Mouse (Mus musculus): ENCODE results near the gene Olfr1016. TPM values are rescaled to one million over a fixed set of nuclear protein-coding genes. Genes with fewer than 3 reads are reported as not detected.
A peak's percentile ranks its signal among the peaks of the same experiment; 100 is the strongest.

Gene Olfr1016
- polyA plus RNA-seq (2014; fragmentation: Nextera tagmentation; extraction: Ambion mirVana): not detected in 2 replicates

- Histone ChIP-seq H3K27me3 (replicated peaks; ENCODE audit: control insufficient read depth, insufficient read depth, low read length) (no peaks in the 10 kb centered on the region), H3K4me1 (ENCODE audit: control insufficient read depth, insufficient read depth, low read length) (no peaks in the 10 kb centered on the region), H3K9me3 (replicated peaks; ENCODE audit: control insufficient read depth, low read length) (no peaks in the 10 kb centered on the region), H3K4me3 (ENCODE audit: low read depth, low read length) (no peak within 1 kb of the TSS), H3K4me2 (ENCODE audit: low read length) (no peak within 1 kb of the TSS), H3K27ac (ENCODE audit: low read depth, low read length) (no peak within 1 kb of the TSS), H3K36me3 (ENCODE audit: control insufficient read depth, insufficient read depth, low read length) (no peaks in the 10 kb centered on the region), H3K9ac (ENCODE audit: low read length) (no peak within 1 kb of the TSS)
- ATAC-seq: no peak
- DNase-seq (ENCODE audit: low spot score): no peak
- WGBS: 95% methylated on average over 2 of the region's 2 CpGs
These were observed at the start of gene Olfr1016 for GRCm38 (mm10) chr2:85802444-85802843. TSS of gene Olfr1016 (minus strand) at chr2:85802544.

- Histone ChIP-seq H3K4me2 (ENCODE audit: low read length) (no peak within 1 kb of the TSS), H3K27me3 (replicated peaks; ENCODE audit: control insufficient read depth, insufficient read depth, low read length) (no peaks in the 10 kb centered on the region), H3K4me1 (ENCODE audit: control insufficient read depth, insufficient read depth, low read length) (no peaks in the 10 kb centered on the region), H3K36me3 (ENCODE audit: control insufficient read depth, insufficient read depth, low read length) (no peaks in the 10 kb centered on the region), H3K4me3 (ENCODE audit: low read depth, low read length) (no peak within 1 kb of the TSS), H3K9me3 (replicated peaks; ENCODE audit: control insufficient read depth, low read length) (no peaks in the 10 kb centered on the region), H3K9ac (ENCODE audit: low read length) (no peak within 1 kb of the TSS), H3K27ac (ENCODE audit: low read depth, low read length) (no peak within 1 kb of the TSS)
- ATAC-seq: no peak
- WGBS: 76% methylated on average over 1 of the region's 1 CpGs
- no peak for DNase-seq (ENCODE audit: low spot score)
These were observed 44.4 kb upstream of the Olfr1016 start, which contains the start of gene Olfr1020 for GRCm38 (mm10) chr2:85846730-85847129. TSS of gene Olfr1020 (plus strand) at chr2:85847030.

DNA sequence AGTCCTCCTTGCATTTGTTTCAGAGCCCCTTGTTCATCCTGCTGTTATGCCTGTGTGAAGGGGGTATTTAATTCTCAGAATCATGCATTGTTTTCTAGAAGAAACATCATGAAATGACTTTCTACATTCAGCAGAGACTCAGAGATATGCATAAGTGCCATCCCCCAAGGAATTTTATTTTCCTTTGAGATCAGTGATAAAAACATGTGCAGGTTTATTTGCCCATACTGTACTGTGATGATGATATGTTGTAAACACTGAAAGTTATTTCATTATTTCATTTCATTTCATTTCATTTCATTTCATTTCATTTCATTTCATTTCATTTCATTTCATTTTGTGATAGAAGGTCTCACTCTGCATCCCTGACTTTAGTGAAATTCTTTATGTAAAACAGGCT lies 43.0 kb upstream of the Olfr1016 start, which contains the start of gene Olfr1019:
Gene Olfr1019 (minus strand): TSS at position 101 of the 400 bp plus-strand sequence.
- Histone ChIP-seq H3K4me2 (ENCODE audit: low read length) (no peak within 1 kb of the TSS), H3K27ac (ENCODE audit: low read depth, low read length) (no peak within 1 kb of the TSS), H3K9me3 (replicated peaks; ENCODE audit: control insufficient read depth, low read length) (no peaks in the 10 kb centered on the region), H3K36me3 (ENCODE audit: control insufficient read depth, insufficient read depth, low read length) (no peaks in the 10 kb centered on the region), H3K27me3 (replicated peaks; ENCODE audit: control insufficient read depth, insufficient read depth, low read length) (no peaks in the 10 kb centered on the region), H3K9ac (ENCODE audit: low read length) (no peak within 1 kb of the TSS), H3K4me1 (ENCODE audit: control insufficient read depth, insufficient read depth, low read length) (no peaks in the 10 kb centered on the region), H3K4me3 (ENCODE audit: low read depth, low read length) (no peak within 1 kb of the TSS)
- no peak for ATAC-seq
- DNase-seq (ENCODE audit: low spot score): no peak

DNA sequence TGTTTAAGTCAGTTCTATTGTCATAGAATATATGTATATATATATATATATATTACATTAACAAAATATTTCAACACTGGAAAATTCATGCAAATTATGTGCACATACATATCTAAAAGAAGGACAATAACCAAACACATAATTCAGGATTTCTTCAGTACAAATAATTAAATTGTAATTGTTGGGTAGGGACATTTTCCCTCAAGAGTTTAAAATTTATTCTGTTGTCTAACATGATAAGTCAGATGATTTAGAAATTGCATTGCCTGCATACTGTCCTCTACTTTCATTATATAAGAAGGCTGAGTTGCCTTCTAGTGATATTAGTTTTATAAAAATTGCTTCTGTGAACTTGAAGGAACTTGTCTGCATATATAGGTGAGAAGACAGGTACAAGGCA lies 15.8 kb upstream of the Olfr1016 start, which contains the start of gene Olfr1018:
Gene Olfr1018 (plus strand): TSS at position 301 of the 400 bp plus-strand sequence.
- H3K36me3 ChIP-seq (ENCODE audit: control insufficient read depth, insufficient read depth, low read length): no peaks in the 10 kb centered on the region
- no peak within 1 kb of the TSS for H3K9ac ChIP-seq (ENCODE audit: low read length)
- no peaks in the 10 kb centered on the region for H3K4me1 ChIP-seq (ENCODE audit: control insufficient read depth, insufficient read depth, low read length)
- no peak within 1 kb of the TSS for H3K4me3 ChIP-seq (ENCODE audit: low read depth, low read length)
- no peaks in the 10 kb centered on the region for H3K9me3 ChIP-seq (replicated peaks; ENCODE audit: control insufficient read depth, low read length)
- DNase-seq (ENCODE audit: low spot score) (no peak), ATAC-seq (no peak)
- H3K27ac ChIP-seq (ENCODE audit: low read depth, low read length): no peak within 1 kb of the TSS
- no peak within 1 kb of the TSS for H3K4me2 ChIP-seq (ENCODE audit: low read length)
- H3K27me3 ChIP-seq (replicated peaks; ENCODE audit: control insufficient read depth, insufficient read depth, low read length): no peaks in the 10 kb centered on the region

DNA sequence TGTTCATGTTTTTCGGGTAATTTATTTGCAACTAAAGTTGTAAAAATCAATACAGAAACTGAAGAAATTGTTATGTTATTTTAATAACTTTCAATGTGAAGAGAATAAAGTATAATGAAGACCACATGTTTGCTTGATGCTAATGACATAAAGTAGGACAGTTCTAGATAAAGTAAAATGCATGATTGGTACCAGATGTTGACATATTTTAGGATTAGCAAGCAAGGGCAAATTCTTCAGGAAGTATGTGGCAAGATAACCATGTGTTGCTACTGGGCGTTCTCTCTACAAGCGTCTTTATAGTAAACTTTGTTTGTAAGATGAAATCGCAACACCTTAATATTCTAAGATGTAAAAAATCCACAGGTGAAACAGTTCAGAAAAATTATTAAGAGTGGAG lies 2.2 kb upstream of the Olfr1016 start:
- Histone ChIP-seq H3K27ac (ENCODE audit: low read depth, low read length) (no peak overlapping the region), H3K9me3 (replicated peaks; ENCODE audit: control insufficient read depth, low read length) (no peaks in the 10 kb centered on the region), H3K4me1 (ENCODE audit: control insufficient read depth, insufficient read depth, low read length) (no peaks in the 10 kb centered on the region), H3K4me2 (ENCODE audit: low read length) (no peak overlapping the region), H3K27me3 (replicated peaks; ENCODE audit: control insufficient read depth, insufficient read depth, low read length) (no peaks in the 10 kb centered on the region), H3K4me3 (ENCODE audit: low read depth, low read length) (no peak overlapping the region), H3K9ac (ENCODE audit: low read length) (no peak overlapping the region), H3K36me3 (ENCODE audit: control insufficient read depth, insufficient read depth, low read length) (no peaks in the 10 kb centered on the region)
- 92% methylated on average over 4 of the region's 4 CpGs for WGBS
- ATAC-seq (no peak), DNase-seq (ENCODE audit: low spot score) (no peak)

- no peaks in the 10 kb centered on the region for H3K4me1 ChIP-seq (ENCODE audit: control insufficient read depth, insufficient read depth, low read length)
- H3K27me3 ChIP-seq (replicated peaks; ENCODE audit: control insufficient read depth, insufficient read depth, low read length): no peaks in the 10 kb centered on the region
- ATAC-seq: no peak; the same call in 1 of the 2 replicates
- no peaks in the 10 kb centered on the region for H3K36me3 ChIP-seq (ENCODE audit: control insufficient read depth, insufficient read depth, low read length)
- no peak overlapping the region for H3K9ac ChIP-seq (ENCODE audit: low read length)
- no peak overlapping the region for H3K4me2 ChIP-seq (ENCODE audit: low read length)
- no peak overlapping the region for H3K27ac ChIP-seq (ENCODE audit: low read depth, low read length)
- peak; percentile 3 for DNase-seq (ENCODE audit: low spot score)
- 19% methylated on average over 2 of the region's 2 CpGs for WGBS
- no peak overlapping the region for H3K4me3 ChIP-seq (ENCODE audit: low read depth, low read length)
- H3K9me3 ChIP-seq (replicated peaks; ENCODE audit: control insufficient read depth, low read length): no peaks in the 10 kb centered on the region
These were observed 10.0 kb downstream of the Olfr1016 start for GRCm38 (mm10) chr2:85792331-85792730.

DNA sequence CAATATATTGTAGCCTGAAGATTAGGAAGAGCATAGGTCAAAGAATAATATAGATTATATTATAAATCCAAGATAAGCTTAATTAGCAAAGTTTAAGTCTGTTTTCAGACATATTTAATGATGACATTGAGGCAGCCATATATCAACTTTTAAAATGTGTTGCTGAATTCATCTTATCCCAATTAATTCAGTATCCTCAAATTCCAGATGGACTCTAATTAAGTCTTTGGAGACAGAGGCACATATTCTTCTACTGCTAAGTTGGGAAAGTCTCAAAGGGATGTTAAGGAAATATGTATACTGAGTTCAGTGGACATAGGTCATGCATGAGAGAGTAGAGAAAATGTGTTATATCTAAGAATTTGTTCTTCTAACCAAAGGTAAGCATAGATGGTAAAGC lies 20.6 kb downstream of the Olfr1016 start, which contains the start of gene Olfr1015:
Gene Olfr1015 (plus strand): TSS at position 301 of the 400 bp plus-strand sequence.
- Histone ChIP-seq H3K27me3 (replicated peaks; ENCODE audit: control insufficient read depth, insufficient read depth, low read length) (no peaks in the 10 kb centered on the region), H3K27ac (ENCODE audit: low read depth, low read length) (no peak within 1 kb of the TSS), H3K4me2 (ENCODE audit: low read length) (no peak within 1 kb of the TSS), H3K9me3 (replicated peaks; ENCODE audit: control insufficient read depth, low read length) (no peaks in the 10 kb centered on the region), H3K9ac (ENCODE audit: low read length) (no peak within 1 kb of the TSS), H3K36me3 (ENCODE audit: control insufficient read depth, insufficient read depth, low read length) (no peaks in the 10 kb centered on the region), H3K4me1 (ENCODE audit: control insufficient read depth, insufficient read depth, low read length) (no peaks in the 10 kb centered on the region), H3K4me3 (ENCODE audit: low read depth, low read length) (no peak within 1 kb of the TSS)
- no peak for ATAC-seq
- DNase-seq (ENCODE audit: low spot score): no peak

- no peak for ATAC-seq
- H3K27ac ChIP-seq (ENCODE audit: low read depth, low read length): no peak within 1 kb of the TSS
- H3K27me3 ChIP-seq (replicated peaks; ENCODE audit: control insufficient read depth, insufficient read depth, low read length): no peaks in the 10 kb centered on the region
- H3K36me3 ChIP-seq (ENCODE audit: control insufficient read depth, insufficient read depth, low read length): no peaks in the 10 kb centered on the region
- H3K9me3 ChIP-seq (replicated peaks; ENCODE audit: control insufficient read depth, low read length): no peaks in the 10 kb centered on the region
- H3K4me3 ChIP-seq (ENCODE audit: low read depth, low read length): no peak within 1 kb of the TSS
- no peak within 1 kb of the TSS for H3K9ac ChIP-seq (ENCODE audit: low read length)
- no peak for DNase-seq (ENCODE audit: low spot score)
- no peaks in the 10 kb centered on the region for H3K4me1 ChIP-seq (ENCODE audit: control insufficient read depth, insufficient read depth, low read length)
- H3K4me2 ChIP-seq (ENCODE audit: low read length): no peak within 1 kb of the TSS
These were observed 29.9 kb downstream of the Olfr1016 start, which contains the start of gene Olfr1014 for GRCm38 (mm10) chr2:85772413-85772812. TSS of gene Olfr1014 (plus strand) at chr2:85772713.

DNA sequence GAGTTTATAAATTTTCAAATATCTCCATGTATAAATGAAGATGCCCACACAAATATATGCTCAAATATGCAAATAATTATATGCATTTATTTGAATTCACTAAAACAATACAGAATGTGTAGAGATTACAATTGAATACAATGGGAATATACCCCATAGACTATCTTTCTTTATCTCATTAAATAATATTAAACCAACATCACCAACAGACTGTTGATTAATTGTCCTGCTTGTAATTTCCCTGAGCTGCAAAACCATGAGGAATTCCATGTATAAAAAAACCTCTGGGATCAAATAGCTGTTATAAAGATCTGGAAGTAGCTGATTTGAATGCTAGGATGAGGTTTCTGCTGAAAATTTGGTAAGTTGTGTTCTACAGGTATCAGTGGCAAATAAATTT lies 35.5 kb downstream of the Olfr1016 start, which contains the start of gene Olfr1013:
Gene Olfr1013 (plus strand): TSS at position 301 of the 400 bp plus-strand sequence.
- H3K4me3 ChIP-seq (ENCODE audit: low read depth, low read length): no peak within 1 kb of the TSS
- no peaks in the 10 kb centered on the region for H3K36me3 ChIP-seq (ENCODE audit: control insufficient read depth, insufficient read depth, low read length)
- no peaks in the 10 kb centered on the region for H3K4me1 ChIP-seq (ENCODE audit: control insufficient read depth, insufficient read depth, low read length)
- H3K27ac ChIP-seq (ENCODE audit: low read depth, low read length): no peak within 1 kb of the TSS
- H3K9me3 ChIP-seq (replicated peaks; ENCODE audit: control insufficient read depth, low read length): no peaks in the 10 kb centered on the region
- H3K4me2 ChIP-seq (ENCODE audit: low read length): no peak within 1 kb of the TSS
- DNase-seq (ENCODE audit: low spot score): no peak
- ATAC-seq: no peak
- H3K27me3 ChIP-seq (replicated peaks; ENCODE audit: control insufficient read depth, insufficient read depth, low read length): no peaks in the 10 kb centered on the region
- no peak within 1 kb of the TSS for H3K9ac ChIP-seq (ENCODE audit: low read length)

All from forebrain, embryonic 14.5 days (tissue).